Mouse (Mus musculus) thymus, postnatal 25 days (tissue): Measurements from ENCODE around the gene Echdc2.

ENCODE experiments used
- DNase-seq: peaks from one replicate; pipeline ENCODE4 v3.0.0; 2022

Echdc2 gene

DNA sequence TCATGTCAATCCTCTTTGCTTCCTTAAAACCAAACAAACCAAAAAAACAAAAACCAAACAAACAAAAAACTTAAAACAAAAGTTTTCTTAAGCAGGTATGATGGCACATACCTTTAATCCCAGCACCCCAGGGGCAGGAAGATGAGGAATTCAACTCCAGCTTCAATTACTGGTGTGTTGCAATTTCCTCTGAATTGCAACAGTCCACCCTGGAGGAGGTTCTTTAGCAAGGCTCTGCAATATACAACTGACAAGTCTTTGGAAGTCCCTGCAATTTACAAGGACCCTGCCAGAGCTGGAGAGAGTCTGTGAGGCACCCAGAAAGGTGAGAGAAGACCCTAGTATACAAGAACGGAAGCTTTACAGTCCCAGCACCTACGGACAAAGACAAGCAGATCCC, 47.8 kb downstream of the Echdc2 start:
- no peak for DNase-seq

DNA sequence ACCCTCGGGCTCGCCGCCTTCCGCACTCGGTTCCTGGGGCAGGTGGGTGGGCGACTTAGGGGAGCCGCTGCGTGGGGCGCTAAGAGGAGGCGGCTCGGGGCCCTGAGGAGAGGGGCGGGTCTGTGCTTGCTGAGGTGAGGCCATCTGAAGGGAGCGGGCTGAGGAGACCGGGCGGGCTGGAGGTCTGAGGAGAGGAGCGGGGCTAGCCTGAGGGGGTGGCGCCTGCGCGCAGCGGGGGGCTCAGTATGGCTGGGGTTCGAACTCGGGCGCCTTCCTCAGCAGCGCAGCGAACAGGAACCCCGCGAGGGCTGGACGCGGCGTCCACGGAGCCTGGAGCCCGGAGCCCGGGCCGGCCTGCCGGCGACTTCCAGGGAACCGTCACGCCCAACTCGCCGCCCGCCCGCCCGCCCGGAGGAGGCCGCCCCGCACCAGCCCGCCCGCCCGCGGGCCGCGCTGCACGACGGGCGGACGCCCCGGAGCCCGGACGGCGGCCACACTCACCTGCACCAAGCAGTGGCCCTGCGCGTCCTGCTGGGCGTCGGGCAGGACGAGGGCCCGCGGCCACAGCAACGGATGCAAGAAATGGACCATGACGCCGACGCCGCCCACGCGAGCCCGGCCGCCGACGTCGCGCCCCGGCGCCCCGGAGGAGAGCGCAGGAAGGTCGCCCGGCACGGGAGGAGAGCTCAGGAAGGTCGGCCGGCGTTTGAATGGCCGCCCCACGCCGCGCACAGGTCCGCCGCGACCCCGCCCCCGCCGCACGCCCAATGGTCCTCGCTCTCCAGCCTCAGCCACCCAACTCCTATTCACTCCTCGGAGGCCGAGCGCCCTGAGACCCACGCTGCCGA, 52.3 kb downstream of the Echdc2 start, which contains the start of gene Zyg11a:
Zyg11a (minus strand) TSS at position 717 of the 848 bp plus-strand sequence.
- no peak for DNase-seq

DNA sequence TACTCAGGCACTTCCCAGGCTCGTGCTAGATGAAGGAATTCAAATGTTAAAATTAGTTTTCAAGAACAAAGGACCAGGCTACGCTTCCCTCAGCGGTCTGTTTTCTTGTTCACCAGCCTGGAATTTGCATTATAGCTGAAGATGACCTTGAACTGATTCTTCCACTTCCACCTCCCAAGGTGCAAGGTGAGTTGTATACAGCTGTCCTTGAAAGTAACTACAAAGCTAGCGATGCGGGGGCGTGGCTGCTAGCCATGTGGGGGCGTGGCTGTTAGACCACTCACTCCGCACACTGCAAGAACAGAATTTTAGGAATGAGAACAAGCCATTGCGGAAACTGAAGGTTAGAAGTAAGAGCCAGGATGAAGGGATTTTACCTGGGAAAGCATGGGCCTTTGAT, 53.8 kb downstream of the Echdc2 start:
- DNase-seq, result no peak

DNA sequence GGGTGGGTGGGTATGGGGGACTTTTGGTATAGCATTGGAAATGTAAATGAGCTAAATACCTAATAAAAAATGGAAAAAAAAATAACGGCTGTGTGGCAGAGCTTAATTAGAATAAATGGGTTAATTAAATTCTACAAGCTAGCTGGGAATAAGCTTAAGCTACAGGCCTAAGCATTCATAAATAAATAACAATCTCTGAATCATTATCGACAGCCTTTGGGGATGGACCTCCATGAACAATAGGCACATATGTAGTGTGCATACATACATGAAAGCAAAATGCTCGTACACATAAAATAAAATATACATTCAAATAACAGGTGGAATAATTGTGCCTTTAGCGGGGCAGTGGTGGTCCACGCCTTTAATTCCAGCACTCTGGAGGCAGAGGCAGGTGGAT, 57.3 kb downstream of the Echdc2 start:
- no peak for DNase-seq

DNA sequence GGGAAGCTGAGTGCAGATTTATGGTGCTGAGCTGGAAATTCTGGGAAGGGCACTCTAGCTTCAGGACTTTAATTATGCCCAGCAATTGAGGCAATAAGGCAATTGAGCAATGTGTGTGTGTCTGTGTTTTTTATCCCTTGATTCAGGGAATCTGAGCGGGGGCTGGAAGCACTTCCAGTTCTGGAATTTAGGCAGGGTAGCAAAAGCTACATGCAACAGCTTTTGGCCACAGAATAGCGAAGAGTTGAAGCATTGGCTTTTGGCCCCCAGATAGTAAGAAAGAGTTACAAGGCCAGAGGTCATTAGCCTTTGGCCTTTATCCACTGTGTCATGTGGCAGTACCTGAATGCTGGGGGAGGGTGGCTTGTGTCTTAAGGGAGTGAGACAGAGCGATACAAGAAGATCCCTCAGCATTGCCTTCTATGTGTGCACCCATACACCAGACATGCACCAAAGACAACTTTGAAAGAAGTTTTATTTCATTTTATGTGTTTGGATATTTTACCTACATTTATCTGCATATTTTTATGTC, 60.2 kb downstream of the Echdc2 start:
- DNase-seq, result no peak
